Mouse (Mus musculus) kidney, adult 9 months (tissue): ENCODE data around the gene Oaf.

Experiments
- DNase-seq: peaks from one replicate; pipeline ENCODE4 v3.0.0; 2022

Oaf gene

DNA sequence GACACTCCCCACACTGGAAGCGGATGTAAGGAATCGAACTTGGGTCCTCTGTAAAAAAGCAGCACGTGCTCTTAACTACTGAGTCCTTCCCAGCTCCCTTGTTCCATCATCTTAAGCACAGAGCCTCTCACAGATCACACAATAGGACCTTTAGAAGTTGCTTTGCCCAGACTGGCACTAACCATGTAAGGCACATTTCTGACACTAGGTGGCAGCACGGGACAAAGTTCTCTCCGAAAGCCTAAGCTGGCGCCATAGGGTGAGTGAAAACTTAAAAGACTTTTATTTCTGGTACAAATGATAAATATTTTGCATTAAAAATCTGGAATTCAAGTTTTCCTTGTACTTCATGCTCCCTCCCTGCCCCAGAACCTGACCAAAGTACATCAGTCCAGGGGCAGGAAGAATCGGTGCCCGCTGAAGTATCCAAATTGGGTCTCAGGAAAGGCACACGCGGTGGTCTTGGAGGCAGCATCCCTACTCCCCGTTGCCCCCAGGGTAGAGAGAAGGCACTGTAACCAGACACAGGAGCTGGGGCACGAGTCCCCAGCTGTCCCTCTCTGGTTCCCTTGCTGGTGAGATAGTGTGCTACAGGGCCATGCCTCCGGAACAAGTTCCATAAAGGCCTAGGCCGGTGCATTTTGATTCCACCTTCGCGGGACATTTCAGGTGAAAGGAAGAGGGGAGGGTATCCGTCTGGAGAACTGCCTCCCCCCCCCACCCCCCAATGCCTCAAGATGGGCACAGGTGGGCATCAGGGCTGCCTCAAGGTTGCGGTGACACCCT lies 17.9 kb downstream of the Oaf start:
- peak; percentile 89 for DNase-seq

DNA sequence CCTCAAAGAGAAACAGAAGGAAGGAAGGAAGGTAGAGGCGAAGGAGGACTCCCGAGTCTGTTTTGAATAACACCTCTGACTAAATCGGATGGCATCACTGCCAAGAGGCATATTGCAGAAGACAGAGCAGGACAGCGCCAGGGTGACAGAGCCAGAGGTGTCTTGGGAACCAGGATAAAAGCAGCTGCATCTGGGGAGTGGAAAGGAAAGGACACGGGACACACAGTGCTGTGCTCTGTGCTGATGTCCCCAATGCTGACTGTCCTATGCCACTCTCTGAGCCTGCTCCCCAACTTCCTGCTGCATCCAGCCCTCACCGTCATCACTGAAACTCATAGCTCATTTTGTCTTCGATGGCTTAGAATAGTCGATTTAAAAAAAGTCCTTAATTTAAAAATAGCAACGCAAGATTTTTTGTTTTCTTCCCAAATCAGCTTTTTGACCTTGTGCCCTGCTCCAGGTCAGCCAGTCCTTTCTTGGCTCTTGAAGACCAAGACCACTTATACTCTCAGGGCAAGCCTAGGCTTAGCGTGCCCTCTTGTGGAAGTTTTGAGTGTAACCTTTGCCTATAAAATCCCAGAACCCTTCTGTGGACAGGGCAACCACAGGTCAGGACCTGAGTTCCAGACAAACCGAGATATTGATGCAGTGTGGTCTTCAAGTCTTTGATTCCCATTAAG lies 28.8 kb downstream of the Oaf start:
- peak; percentile 71 for DNase-seq

DNA sequence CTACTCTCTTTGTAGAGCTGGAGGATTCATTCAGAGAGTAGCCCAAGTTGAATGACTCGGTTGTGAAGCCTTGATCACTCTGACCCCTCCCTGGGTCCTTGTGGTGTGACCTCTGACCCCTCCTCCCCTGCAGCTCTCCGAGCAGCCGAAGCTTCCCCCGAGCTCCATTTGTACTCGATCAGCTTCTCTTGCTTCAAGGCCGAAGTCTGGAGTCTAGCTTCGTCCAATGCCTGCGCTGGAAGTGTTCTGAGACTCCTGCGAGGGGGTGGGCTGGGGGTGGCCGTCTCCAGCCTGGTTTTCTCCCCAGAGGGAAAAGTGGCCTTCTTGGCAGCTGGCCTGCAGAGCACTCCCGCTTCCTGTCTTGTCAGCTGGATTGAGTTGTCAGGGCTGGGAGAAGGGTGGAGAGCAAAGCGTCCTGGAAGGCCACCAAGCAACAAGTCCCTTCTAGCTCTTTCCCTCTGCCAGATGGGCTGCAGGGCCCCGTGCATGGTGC lies 29.5 kb downstream of the Oaf start, which contains the start of gene Pou2f3:
Gene Pou2f3 (minus strand): TSS at position 180 of the 493 bp plus-strand sequence.
- peak; percentile 71 for DNase-seq

DNA sequence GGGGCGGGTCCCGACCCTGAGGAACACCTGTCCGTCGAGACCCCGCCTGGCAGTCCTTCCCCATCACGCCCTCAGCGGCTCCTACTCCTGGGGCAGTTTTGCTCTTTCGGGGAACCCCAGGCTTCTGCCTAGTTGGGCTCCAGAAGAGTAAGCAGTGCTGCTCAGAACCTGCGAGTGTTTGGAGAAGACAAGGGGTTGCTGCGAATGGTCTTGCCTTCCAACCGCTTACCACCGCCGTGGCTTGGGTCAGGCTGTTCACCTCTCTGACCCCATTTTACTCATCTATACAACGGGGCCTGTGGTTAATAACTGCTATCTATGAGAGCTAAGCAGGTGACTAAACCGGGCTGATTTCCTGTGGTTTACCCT lies 33.7 kb downstream of the Oaf start:
- DNase-seq: no peak

DNA sequence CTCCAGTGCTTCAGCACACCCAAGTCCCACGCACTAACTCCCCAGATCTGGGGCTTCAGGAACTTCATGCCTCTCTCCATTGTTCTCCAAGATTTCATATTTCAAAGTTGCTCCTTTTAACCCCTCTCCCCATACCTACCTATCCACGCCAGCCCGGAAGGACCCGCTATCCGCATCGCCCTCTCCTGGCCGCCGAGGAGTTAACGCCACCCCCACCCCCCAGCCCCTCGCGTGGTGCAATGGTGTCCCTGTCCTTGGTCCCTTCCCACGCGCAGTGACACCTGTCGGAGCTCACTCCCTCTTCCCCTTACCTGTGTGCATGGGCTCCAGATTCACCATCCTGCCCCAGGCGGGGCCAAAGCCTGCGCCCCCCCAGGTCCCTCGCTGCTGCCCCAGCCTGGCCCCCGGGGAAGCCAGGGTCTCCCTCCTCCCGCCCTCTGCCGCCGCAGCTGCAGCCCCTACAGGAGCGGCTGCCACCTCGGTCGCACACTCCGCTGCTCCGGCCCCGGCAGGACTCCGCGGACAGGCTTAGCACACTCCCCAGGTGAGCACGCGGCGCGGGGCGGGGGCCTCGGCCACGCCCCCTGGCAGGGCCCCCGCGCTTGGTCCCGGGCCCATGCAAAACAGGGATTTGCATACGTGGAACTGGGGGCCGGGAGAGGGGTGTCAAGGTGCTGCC lies 34.2 kb downstream of the Oaf start:
- DNase-seq: no peak

DNA sequence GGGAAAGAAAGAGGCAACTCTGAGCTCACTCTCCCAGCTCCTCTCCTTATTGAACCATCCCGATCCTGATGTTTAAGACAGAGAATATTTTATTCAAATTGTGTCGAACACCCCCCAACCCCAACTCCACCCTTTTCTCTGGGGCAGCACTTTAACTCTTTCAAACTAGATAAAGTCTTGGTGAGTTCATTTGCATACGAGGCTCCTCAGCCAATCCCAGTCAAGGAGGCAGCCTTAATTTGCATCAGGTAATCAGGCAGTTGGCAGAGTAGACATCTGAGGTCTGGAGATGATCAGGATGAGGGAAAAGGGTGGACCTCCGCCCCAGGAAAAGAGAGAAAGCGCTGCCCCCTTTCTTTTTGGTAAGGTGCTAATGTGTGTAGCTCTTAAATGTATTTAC lies 39.5 kb downstream of the Oaf start:
- DNase-seq: no peak

DNA sequence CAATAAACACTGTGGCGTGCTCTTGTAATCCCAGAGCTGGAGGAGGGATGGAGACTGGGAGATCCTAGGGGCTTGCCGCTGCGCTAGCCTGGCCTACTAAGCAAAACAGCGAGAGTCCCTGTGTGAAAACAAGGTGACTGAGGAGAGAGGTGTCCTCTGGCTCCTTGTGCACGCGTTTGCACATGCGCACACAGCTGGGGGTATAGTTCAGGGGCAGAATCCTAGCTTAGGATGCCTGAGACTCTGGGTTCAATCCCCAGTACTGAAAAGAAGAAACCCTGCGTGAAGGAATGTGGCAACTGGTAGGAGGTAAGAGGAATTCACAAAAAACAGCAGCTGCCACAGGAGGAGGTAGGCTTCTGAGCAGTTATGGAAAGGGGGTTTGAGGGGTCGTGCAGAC lies 45.7 kb downstream of the Oaf start:
- no peak for DNase-seq

DNA sequence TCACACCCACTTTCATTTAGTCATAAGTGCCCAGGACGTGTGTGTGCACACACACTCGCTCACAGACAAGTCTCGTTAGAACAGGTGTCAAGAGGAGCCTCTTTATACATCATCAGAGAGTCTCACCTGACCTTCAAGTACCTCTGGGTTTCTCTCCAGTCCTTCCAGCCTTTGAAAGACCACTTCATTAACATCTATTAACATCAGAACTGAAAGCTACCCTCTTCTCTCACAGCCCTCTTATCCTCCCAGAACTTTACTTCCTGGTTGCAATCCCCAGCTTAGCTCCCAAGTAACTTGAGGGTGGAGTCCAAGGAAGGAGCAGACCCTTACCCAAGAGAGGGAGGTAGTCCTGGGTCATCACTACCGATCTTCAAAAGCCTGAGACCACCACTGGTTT lies 48.1 kb downstream of the Oaf start:
- DNase-seq: no peak

DNA sequence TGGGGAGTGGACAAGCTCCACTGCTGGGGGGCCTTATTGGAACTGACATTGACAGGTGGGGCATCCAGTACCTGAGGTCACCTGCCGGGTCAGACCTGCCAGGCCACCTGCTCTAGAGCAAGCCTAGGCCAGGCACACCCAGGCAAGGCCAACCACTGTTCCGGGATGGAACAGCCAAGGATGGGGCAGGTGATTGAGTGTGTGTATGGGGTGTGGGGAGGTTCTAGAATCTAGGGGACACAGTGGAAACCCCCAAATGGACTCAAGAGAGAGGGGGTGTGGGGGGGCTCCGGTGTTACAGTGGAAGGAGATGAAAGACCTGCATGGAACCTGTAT lies 50.7 kb downstream of the Oaf start:
- no peak for DNase-seq

DNA sequence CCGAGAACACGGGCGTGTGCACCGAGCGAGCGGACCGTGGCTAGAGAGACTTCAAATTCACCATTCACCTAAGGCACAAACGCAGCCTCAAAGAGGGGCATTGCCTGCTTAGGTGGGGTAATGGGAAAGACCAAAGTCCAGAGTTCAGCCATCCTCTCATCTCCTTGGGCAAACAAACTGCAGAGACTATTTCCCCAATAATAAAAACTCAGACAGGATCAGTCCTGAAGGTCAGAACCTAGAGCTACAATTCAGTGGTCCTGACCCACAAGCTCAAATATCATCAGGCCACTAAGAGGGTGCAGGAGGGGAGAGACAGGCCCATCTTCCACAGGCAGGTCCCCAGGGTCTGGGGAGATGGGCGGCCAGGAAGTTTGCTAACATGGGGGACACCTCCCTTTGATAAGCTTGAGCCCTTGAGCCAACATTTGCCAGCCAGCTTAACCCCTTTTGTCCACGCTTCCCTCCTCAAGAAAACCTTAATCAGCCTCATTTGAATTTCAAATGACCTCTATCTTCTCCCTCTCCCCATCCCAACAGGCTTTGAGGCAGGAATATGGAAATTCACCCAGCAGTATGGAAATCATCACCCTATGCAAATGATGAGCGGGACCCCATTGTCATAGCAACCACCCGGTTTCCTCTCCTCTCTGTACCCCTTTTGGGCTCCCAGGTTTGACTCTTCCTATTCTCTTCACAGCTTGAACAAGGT lies 51.2 kb downstream of the Oaf start:
- DNase-seq: peak; percentile 3

DNA sequence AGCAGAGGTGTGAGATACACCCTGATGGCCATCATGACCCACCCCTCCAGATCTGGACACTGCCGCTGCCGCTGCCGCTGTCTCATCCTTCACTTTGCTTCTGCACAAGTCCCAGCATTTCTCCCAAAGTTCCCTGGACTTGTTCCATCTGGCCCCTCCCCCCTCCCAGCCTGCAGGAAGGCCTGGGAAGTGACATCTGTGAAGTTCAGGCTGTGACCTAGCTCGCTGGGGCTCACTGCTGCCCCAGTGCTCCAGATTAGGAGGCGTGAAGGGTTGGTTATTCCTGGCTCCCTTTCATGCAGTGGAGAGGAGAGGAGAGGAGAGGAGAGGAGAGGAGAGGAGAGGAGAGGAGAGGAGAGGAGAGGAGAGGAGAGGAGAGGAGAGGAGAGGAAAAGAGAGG lies 60.1 kb downstream of the Oaf start:
- DNase-seq: peak; percentile 8

DNA sequence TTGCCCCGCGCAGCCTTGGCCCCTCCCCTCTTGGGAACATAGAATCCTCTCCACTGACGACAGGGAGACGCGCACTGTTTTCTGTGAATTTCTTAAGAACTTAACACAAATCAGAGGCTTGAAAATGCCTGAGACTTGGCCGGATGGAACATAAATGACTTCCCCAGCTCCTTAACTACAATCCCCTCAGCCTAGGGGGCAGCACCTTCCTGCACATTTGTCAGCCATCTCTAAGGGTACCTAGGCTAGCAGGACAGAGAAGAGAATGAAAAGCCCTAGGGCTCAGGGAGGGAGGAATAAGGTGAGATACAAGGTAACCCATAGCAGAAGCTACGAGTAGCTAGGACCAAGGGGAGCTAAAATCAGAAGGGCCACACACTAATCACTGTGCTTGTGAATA lies 61.5 kb downstream of the Oaf start:
- DNase-seq: no peak
